ENCODE assay signal across 8 mouse cellular contexts in the genomic region with DNA sequence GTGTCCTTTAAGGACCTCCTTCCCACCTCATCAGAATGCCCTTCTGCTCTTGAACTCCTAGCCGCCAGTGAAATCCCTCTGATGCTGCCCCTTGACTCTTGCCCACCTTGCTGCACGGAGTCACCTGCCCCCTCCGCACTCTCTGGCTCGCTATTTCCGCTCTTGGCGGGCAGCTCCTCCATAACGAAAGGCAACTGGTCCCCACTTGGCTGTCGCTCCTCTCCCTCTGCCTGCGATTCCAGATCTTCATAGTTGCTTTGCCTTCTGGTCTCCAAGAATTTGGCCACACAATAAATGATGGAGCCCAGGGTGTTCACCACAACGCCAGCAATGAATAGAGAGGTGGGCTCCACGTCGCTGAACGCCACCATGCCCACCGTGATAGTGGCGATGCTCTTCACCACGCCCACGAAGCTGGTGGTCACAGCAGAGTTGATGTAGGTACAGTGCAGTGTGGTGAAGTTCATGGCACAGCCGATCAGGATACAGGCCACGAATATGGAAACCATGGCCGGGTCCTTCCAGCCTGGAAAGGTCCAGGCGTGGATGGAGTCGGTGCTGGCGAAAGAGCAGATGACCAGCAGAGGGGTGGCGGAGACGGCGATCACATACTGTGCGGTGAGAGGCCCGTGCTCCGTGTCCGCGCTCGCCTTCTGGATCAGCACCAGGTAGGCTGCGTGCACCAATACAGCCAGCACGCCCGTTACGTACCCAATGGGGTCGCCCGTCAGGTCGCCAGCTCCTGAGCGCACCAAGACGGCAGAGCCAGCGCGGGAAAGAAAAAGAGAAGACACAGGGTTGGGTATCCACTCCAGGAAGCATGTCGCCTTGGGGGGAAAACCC. TPM values are rescaled to one million over a fixed set of nuclear protein-coding genes. Genes with fewer than 3 reads are reported as not detected.
DNase-seq lines count a peak whose midpoint lies in the region; ATAC-seq and TF ChIP-seq lines count a peak whose summit lies in the region.

No protein-coding gene starts in this region.

- 0 out of 2 replicates have a peak overlapping the region, but pooled peaks have one; percentile 34 for H3K9ac ChIP-seq in heart, embryonic 11.5 days (ENCODE audit: low read depth, low read length)
- H3K9ac ChIP-seq in limb, embryonic 15.5 days = no peak overlapping the region

- no peak overlapping the region for H3K27ac ChIP-seq in heart, embryonic 11.5 days (ENCODE audit: low read depth, low read length)
- H3K27ac ChIP-seq in embryonic fibroblast, embryonic 13.5 days (ENCODE audit: insufficient read depth, low read length) = no peak overlapping the region
- H3K27ac ChIP-seq in limb, embryonic 15.5 days = no peak overlapping the region

- no peak for TF ChIP-seq POLR2A in embryonic fibroblast, embryonic 13.5 days (IDR thresholded peaks at IDR 0.05; ENCODE audit: low read depth, low read length)

- peak overlapping the region; percentile 64 for H3K4me3 ChIP-seq in heart, embryonic 11.5 days (ENCODE audit: low read depth, low read length)
- H3K4me3 ChIP-seq in embryonic fibroblast, embryonic 13.5 days (ENCODE audit: insufficient read depth, low read length) = peak overlapping the region; percentile 25; the same call in 1 of the 2 replicates
- H3K4me3 ChIP-seq in limb, embryonic 15.5 days = peak overlapping the region; percentile 56

- no peak for ATAC-seq in heart, embryonic 11.5 days (replicated peaks; ENCODE audit: insufficient number of reproducible peaks, low FRiP score, low TSS enrichment)
- no peak for ATAC-seq in limb, embryonic 15.5 days (ENCODE audit: insufficient number of reproducible peaks, low FRiP score, low TSS enrichment, low read depth)

- no peaks in the 10 kb centered on the region for H3K4me1 ChIP-seq in heart, embryonic 11.5 days (ENCODE audit: control insufficient read depth, insufficient read depth, low read length)
- H3K4me1 ChIP-seq in embryonic fibroblast, embryonic 13.5 days (ENCODE audit: control insufficient read depth, insufficient read depth, low read length) = peaks cover 1% of the 10 kb centered on the region; the same call in 1 of the 2 replicates
- peaks cover 33% of the 10 kb centered on the region for H3K4me1 ChIP-seq in limb, embryonic 15.5 days

- H3K27me3 ChIP-seq in heart, embryonic 11.5 days (ENCODE audit: control insufficient read depth, insufficient read depth, low read length) = peaks cover 44% of the 10 kb centered on the region
- H3K27me3 ChIP-seq in limb, embryonic 15.5 days = peaks cover 45% of the 10 kb centered on the region

- no peak for DNase-seq in heart, adult 18-20 months
- peak; percentile 44 for DNase-seq in ES-CJ7 (ENCODE audit: low read depth, low spot score)
- peak; percentile 17 for DNase-seq in thymus, postnatal 14 days
- no peak for DNase-seq in left cerebral cortex, adult 8-10 months (ENCODE audit: low spot score in 2 of 2)
- no peak for DNase-seq in ovary, postnatal 36 days (ENCODE audit: low spot score)

- TF ChIP-seq CTCF in embryonic fibroblast, embryonic 13.5 days (IDR thresholded peaks at IDR 0.05; ENCODE audit: borderline replicate concordance, insufficient read depth, low read length) = no peak

- no peaks in the 10 kb centered on the region for H3K9me3 ChIP-seq in heart, embryonic 11.5 days (replicated peaks; ENCODE audit: control insufficient read depth, low read length)
- H3K9me3 ChIP-seq in limb, embryonic 15.5 days = no peaks in the 10 kb centered on the region

- WGBS in heart, embryonic 11.5 days (ENCODE audit: insufficient replicate concordance) = 4% methylated on average over 44 of the region's 44 CpGs
- 6% methylated on average over 44 of the region's 44 CpGs for WGBS in limb, embryonic 15.5 days

- no peaks in the 10 kb centered on the region for H3K36me3 ChIP-seq in heart, embryonic 11.5 days (ENCODE audit: control insufficient read depth, insufficient read depth, low read length)
- no peaks in the 10 kb centered on the region for H3K36me3 ChIP-seq in limb, embryonic 15.5 days

- H3K4me2 ChIP-seq in heart, embryonic 11.5 days = peak overlapping the region; percentile 99
- H3K4me2 ChIP-seq in limb, embryonic 15.5 days = peak overlapping the region; percentile 100

RNA-seq across cellular contexts. Expression of gene Slc35d3, which starts 2.1 kb away (rescaled TPM):
- polyA plus RNA-seq in heart, embryonic 11.5 days (2014; fragmentation: Nextera tagmentation; extraction: Ambion mirVana) = 2.1 and 2.5 TPM in 2 replicates
- not detected for total RNA-seq in heart, adult 18-20 months (2021)
- 1.4 and 1.5 TPM in 2 replicates for polyA plus RNA-seq in embryonic fibroblast, embryonic 13.5 days (2011; ENCODE audit: insufficient read length, low read depth, missing spikeins)
- polyA plus RNA-seq in limb, embryonic 15.5 days (2015; fragmentation: Nextera tagmentation; extraction: Ambion mirVana) = 1.4 and 1.7 TPM in 2 replicates
- 10 to 100 TPM in 1 of 4 experiments, 1 to 10 TPM in 3; 6.7 to 10.3 (median 7.8) TPM for total RNA-seq in left cerebral cortex, adult 8-10 months (2022)

RNA-seq across cellular contexts. Expression of gene Pex7, which starts 58.3 kb away (rescaled TPM):
- polyA plus RNA-seq in heart, embryonic 11.5 days (2014; fragmentation: Nextera tagmentation; extraction: Ambion mirVana) = 36.5 and 38.4 TPM in 2 replicates
- total RNA-seq in heart, adult 18-20 months (2021) = 10 to 100 TPM; 35.9 to 38.7 TPM
- polyA plus RNA-seq in embryonic fibroblast, embryonic 13.5 days (2011; ENCODE audit: insufficient read length, low read depth, missing spikeins) = 13.6 and 19.7 TPM in 2 replicates
- 24.9 and 28.2 TPM in 2 replicates for polyA plus RNA-seq in limb, embryonic 15.5 days (2015; fragmentation: Nextera tagmentation; extraction: Ambion mirVana)
- 10 to 100 TPM; 24.3 to 28.5 (median 26.6) TPM for total RNA-seq in left cerebral cortex, adult 8-10 months (2022)

Comparison
In these comparisons a context has a peak if more than half of its experiments do, and no peak if none do; other contexts are left out.
1. DNase-seq: peak in ES-CJ7 (single experiment) and thymus, postnatal 14 days (single experiment); none in heart, adult 18-20 months (0 of 2), left cerebral cortex, adult 8-10 months (0 of 2) and ovary, postnatal 36 days (single experiment).
2. Peak in every context shown above with its lines, with median percentiles within 50 percentile points of each other: H3K4me3 ChIP-seq.